Mouse (Mus musculus) retina, adult 2 months (tissue): Measurements from ENCODE around the gene Hist1h2bc.

ENCODE experiments used
- DNase-seq: peaks from one replicate; pipeline ENCODE4 v3.0.0-alpha.2; 2012; ENCODE audit warnings: low read depth, low spot score

Gene Hist1h2bc

DNA sequence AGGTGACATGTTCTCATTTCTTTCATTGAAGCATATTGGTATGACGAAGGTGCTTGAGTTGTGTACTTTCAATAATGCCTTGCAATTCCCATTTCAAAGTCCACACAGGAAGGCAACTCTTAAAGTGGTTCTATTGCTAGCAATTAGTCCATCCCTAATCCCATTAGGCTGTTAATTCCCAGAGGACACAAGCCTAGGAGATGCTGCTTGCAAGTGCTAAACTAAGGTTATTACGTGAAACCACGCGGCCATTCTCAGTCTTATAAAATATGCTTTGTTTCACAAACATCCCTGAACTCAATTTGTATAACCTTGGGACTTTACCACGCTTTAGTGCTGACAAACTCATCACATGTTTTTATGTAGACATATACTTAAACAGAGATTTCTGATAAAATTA lies 53.1 kb downstream of the Hist1h2bc start:
- no peak for DNase-seq

DNA sequence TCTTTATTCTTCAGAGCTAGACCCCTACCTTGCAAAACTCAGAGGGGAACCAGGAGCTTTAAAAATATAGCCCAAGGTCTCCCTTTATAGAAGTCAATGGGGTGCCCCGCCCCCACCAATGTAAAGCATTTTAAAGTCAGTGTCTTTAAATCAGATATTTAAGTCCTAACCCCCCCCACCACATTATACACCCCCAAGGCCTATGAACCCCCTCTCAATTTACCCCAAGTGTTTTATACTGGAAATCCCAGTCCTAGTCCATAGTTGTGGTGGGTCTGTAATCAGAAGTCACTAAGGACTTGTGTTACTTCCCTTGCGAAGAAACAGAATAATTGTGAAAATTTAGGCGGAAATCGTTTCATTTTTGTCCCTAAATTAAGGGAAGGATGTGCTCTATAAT lies 54.0 kb downstream of the Hist1h2bc start:
- DNase-seq: no peak

DNA sequence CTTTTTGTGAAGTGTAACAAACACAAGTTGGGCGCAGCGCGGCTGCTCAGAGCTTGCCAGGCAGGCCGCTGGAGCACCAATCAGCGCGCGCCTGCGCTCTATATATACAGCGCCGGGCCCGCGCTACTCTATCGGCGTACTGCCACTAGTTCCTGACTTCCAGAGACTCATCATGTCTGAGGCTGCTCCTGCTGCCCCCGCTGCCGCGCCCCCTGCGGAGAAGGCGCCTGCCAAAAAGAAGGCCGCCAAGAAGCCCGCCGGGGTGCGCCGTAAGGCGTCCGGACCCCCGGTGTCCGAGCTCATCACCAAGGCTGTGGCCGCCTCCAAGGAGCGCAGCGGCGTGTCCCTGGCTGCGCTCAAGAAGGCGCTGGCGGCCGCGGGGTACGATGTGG lies 54.7 kb downstream of the Hist1h2bc start, which contains the start of gene Hist1h1c:
TSS of gene Hist1h1c (plus strand) at position 132 of the 392 bp plus-strand sequence.
- DNase-seq: peak; percentile 68

DNA sequence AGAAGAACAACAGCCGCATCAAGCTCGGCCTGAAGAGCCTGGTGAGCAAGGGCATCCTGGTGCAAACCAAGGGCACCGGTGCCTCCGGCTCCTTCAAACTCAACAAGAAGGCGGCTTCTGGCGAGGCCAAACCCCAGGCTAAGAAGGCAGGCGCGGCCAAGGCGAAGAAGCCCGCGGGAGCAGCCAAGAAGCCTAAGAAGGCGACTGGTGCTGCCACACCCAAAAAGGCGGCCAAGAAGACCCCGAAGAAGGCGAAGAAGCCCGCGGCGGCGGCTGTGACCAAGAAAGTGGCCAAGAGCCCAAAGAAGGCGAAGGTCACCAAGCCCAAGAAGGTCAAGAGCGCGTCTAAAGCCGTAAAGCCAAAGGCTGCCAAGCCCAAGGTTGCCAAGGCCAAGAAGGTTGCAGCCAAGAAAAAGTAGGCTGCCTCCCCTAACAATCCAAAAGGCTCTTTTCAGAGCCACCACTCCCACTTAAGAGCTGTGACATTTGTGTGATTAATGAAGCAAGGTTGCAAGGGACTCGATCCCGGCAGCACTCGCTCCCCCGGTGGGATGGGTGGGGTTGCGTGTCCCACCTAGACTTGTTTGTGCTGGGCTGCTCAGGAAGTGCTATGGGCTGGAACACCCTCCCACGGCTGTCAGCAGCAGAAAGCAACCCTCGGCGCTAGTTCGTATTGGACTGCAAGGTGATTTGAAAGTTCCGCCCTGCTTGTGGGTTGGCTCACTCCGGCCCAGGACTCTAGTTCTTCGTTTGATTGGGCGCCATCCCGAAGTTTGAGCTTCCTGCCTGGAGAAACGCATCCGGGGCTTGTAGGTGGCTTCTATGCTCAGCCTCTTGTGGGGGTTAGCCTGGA lies 55.3 kb downstream of the Hist1h2bc start:
- DNase-seq: peak; percentile 82

DNA sequence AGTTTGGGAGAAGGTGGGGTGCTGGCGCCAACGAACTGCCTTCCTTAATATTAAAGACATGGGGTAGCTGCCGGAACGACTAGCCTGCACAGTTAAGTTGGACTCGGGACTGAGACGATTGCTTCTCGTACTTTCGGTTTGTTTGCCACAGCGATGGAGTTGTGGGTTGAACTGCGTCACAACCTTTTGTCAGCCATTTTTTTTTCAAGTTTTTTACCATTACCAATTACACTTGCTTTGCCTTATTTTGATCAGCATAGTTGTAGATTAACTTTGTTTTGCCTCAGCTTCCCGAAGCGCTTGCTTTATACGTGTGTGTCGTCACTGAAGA lies 55.9 kb downstream of the Hist1h2bc start:
- no peak for DNase-seq

DNA sequence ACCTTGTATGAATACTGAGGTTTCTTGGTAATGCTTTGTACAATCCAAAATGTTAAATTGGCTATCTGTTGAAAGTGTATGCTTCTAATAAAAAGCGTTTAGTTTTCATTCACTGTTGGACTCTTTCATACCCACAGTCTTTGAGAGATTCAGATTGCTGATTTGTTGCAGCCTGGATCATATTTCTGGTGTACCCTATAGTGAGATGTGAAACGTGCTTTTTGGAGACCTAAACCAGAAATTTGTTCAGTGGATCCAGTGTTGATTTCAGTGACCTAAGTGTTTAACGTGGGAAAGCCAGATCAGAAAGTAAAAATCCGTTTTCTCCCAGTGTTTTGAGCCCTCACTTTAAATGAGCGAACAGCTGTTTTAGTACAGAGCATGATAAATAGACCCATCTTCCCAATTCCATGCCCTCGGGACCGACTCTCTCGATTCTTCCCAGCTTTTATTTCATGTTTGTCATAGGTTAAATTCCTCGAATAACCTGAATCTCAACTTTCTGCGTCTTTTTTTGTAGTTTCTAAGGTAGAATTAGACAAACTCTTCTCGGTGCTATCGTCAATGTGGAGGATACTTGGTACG lies 56.3 kb downstream of the Hist1h2bc start:
- no peak for DNase-seq

DNA sequence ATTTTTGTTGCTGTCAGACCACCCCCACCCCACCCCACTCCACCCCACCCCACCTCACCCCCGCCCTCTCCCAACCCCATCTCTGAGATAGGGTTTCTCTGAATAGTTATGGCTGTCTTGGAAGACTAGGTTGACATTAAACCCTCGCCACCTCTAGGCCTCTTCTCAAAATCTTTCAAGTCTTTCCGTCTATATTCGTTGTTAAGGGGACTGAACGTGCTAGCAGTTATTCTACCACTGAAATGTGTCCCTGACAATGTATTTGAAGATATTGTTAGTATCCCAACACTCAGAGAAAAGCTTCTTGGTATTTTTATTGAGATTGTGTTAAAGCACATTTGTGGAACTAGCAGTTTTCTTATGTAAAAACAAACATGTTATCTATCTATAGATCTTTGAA lies 56.9 kb downstream of the Hist1h2bc start:
- no peak for DNase-seq

DNA sequence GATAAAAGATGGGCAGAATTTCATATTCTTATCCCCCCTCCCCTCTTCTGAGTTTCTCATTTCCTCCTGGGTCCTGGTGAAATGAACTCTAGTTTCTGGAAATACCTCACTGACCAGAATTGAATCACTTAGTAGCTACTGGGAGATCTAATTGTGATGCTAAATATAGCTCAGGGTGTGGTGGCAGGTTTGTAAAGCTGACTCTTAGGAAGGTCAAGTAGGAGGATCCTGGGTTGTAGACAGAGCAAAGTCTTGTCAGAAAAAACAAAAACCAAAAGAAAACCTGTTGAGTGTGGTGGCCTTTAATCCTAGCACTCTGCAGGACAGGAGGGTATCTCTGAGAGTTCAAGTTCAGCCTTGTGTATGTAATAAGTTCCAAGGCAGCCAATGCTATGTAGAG lies 58.0 kb downstream of the Hist1h2bc start:
- no peak for DNase-seq
